Mouse (Mus musculus) retina, embryonic 14.5 days (tissue): ENCODE data around the gene Mms19.
"Not testable (repeated sequence)": the region's sequence is repeated elsewhere in the genome, so short reads cannot be mapped to it uniquely, and the experiment has no call there.

Experiments used
- DNase-seq: peaks from one replicate; pipeline ENCODE4 v3.0.0-alpha.2; 2015; ENCODE audit warnings: low spot score

Mms19 gene

GRCm38 (mm10) chr19:41933179-41934086, 47.5 kb downstream of the Mms19 start, which contains the start of the genes Exosc1 and Zdhhc16:
Exosc1 (minus strand) TSS chr19:41933423.
Zdhhc16 (plus strand) TSS chr19:41933480.
- DNase-seq: peak; percentile 98

- DNase-seq: peak; percentile 10
These were observed 48.3 kb downstream of the Mms19 start for GRCm38 (mm10) chr19:41932686-41933085.

- DNase-seq: no peak
These were observed 60.4 kb downstream of the Mms19 start for GRCm38 (mm10) chr19:41920412-41921067.

GRCm38 (mm10) chr19:41919471-41919870, 61.5 kb downstream of the Mms19 start:
- no peak for DNase-seq

GRCm38 (mm10) chr19:41916853-41917252, 64.1 kb downstream of the Mms19 start:
- no peak for DNase-seq

- no peak for DNase-seq
These were observed 65.7 kb downstream of the Mms19 start for GRCm38 (mm10) chr19:41915294-41915693.

- not testable (repeated sequence) for DNase-seq
These were observed 66.4 kb downstream of the Mms19 start for GRCm38 (mm10) chr19:41914592-41914882.

GRCm38 (mm10) chr19:41913774-41914591, 67.0 kb downstream of the Mms19 start:
- no peak for DNase-seq

GRCm38 (mm10) chr19:41912121-41913080, 68.6 kb downstream of the Mms19 start:
- peak; percentile 37 for DNase-seq

GRCm38 (mm10) chr19:41911178-41912073, 69.5 kb downstream of the Mms19 start, which contains the start of gene Pgam1:
Pgam1 (plus strand) TSS chr19:41911923.
- peak; percentile 99 for DNase-seq

- no peak for DNase-seq
These were observed 70.6 kb downstream of the Mms19 start for GRCm38 (mm10) chr19:41910396-41910795.

GRCm38 (mm10) chr19:41908736-41909135, 72.2 kb downstream of the Mms19 start:
- no peak for DNase-seq

GRCm38 (mm10) chr19:41907079-41907760, 73.7 kb downstream of the Mms19 start:
- no peak for DNase-seq

- DNase-seq: no peak
These were observed 74.5 kb downstream of the Mms19 start for GRCm38 (mm10) chr19:41906311-41907078.

- DNase-seq: no peak
These were observed 75.7 kb downstream of the Mms19 start for GRCm38 (mm10) chr19:41905246-41905645.

GRCm38 (mm10) chr19:41902848-41903593, 77.9 kb downstream of the Mms19 start:
- DNase-seq: no peak

- DNase-seq: no peak
These were observed 79.3 kb downstream of the Mms19 start for GRCm38 (mm10) chr19:41901696-41902095.
